Mouse (Mus musculus): Measurements from ENCODE around the gene Rbl2.
A peak's percentile ranks its signal among the peaks of the same experiment; 100 is the strongest.

The Rbl2 gene

GRCm38 (mm10) chr8:91069834-91070233 is at the start of gene Rbl2:
Rbl2 (plus strand) TSS chr8:91070057.
- DNase-seq, result peak; percentile 94

GRCm38 (mm10) chr8:91034417-91034816 is 35.4 kb upstream of the Rbl2 start:
- DNase-seq, result peak; percentile 22

GRCm38 (mm10) chr8:91036905-91037304 is 33.0 kb upstream of the Rbl2 start:
- DNase-seq, result no peak

- DNase-seq, result no peak
These were observed 31.2 kb upstream of the Rbl2 start for GRCm38 (mm10) chr8:91038637-91039036.

- DNase-seq, result no peak
These were observed 23.5 kb upstream of the Rbl2 start for GRCm38 (mm10) chr8:91046370-91046769.

GRCm38 (mm10) chr8:91051037-91051436 is 18.8 kb upstream of the Rbl2 start:
- DNase-seq, result no peak

GRCm38 (mm10) chr8:91054418-91054817 is 15.4 kb upstream of the Rbl2 start:
- no peak for DNase-seq

- DNase-seq, result no peak
These were observed 13.0 kb upstream of the Rbl2 start for GRCm38 (mm10) chr8:91056848-91057247.

- no peak for DNase-seq
These were observed 10.7 kb upstream of the Rbl2 start for GRCm38 (mm10) chr8:91059086-91059578.

- DNase-seq, result no peak
These were observed 9.9 kb upstream of the Rbl2 start for GRCm38 (mm10) chr8:91059884-91060510.

GRCm38 (mm10) chr8:91060555-91061471 is 9.0 kb upstream of the Rbl2 start:
- peak; percentile 60 for DNase-seq

GRCm38 (mm10) chr8:91065179-91065578 is 4.7 kb upstream of the Rbl2 start:
- no peak for DNase-seq

- DNase-seq, result peak; percentile 53
These were observed 450 bp upstream of the Rbl2 start for GRCm38 (mm10) chr8:91069407-91069806.

GRCm38 (mm10) chr8:91070275-91070859 is 510 bp downstream of the Rbl2 start:
- peak; percentile 83 for DNase-seq

- DNase-seq, result peak; percentile 74
These were observed 7.4 kb downstream of the Rbl2 start for GRCm38 (mm10) chr8:91077077-91077867.

GRCm38 (mm10) chr8:91079678-91080077 is 9.8 kb downstream of the Rbl2 start:
- DNase-seq, result peak; percentile 55

- no peak for DNase-seq
These were observed 12.1 kb downstream of the Rbl2 start for GRCm38 (mm10) chr8:91081911-91082310.

- DNase-seq, result no peak
These were observed 12.6 kb downstream of the Rbl2 start for GRCm38 (mm10) chr8:91082428-91082827.

GRCm38 (mm10) chr8:91088452-91088851 is 18.6 kb downstream of the Rbl2 start:
- no peak for DNase-seq

GRCm38 (mm10) chr8:91089601-91090000 is 19.7 kb downstream of the Rbl2 start:
- DNase-seq, result no peak

GRCm38 (mm10) chr8:91094135-91094534 is 24.3 kb downstream of the Rbl2 start:
- DNase-seq, result no peak

GRCm38 (mm10) chr8:91098106-91098505 is 28.2 kb downstream of the Rbl2 start:
- DNase-seq, result no peak

- DNase-seq, result no peak
These were observed 36.4 kb downstream of the Rbl2 start for GRCm38 (mm10) chr8:91106271-91106670.
